Mouse (Mus musculus): Measurements from ENCODE around the gene Rgs6.

Rgs6 gene

DNA sequence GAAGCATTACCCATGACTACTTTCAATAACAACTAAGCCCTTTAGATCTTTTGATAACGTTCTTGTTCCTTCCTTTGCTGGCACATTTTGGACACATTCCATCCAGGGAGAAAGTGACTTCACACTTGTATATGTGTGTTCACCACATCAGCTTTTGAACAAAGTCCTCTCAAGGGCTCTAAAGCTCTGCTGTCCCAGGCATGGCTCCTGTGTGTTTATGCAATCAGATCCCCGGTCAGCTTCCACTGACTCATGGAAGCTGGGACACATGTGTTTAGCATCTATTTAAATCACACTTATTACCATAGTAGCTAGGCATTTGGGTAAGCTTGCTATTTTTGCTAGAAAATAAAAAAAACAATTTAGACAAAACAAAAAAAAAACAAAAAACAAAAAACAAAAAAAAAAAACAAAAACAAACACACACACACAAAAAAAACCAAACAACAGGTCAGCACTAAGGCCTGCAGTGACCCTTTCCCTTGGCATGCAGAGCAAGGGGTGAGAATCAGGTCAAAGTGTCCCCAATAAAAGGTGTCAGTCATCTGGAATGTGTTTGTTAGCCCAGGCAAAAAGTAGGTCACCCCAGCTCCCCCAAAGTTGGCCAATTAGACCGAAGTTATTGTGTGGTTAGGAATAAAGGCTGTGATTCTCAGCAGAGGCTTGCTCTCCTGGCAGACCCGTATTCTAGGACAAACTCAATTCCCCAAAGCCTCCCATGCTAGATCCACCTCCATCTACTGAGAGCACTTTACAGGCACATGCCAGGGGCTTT, 267.4 kb downstream of the Rgs6 start:
- no peak for DNase-seq (ENCODE audit: low read depth, low spot score)

- DNase-seq (ENCODE audit: low read depth, low spot score) = no peak
Measured at GRCm38 (mm10) chr12:82865686-82866085, 277.6 kb downstream of the Rgs6 start.

GRCm38 (mm10) chr12:82880711-82881110, 292.6 kb downstream of the Rgs6 start:
- DNase-seq (ENCODE audit: low read depth, low spot score) = no peak

- no peak for DNase-seq (ENCODE audit: low read depth, low spot score)
Measured at GRCm38 (mm10) chr12:82883079-82883478, 295.0 kb downstream of the Rgs6 start.

GRCm38 (mm10) chr12:82894971-82895838, 307.1 kb downstream of the Rgs6 start:
- no peak for DNase-seq (ENCODE audit: low read depth, low spot score)

- DNase-seq (ENCODE audit: low read depth, low spot score) = peak; percentile 83
Measured at GRCm38 (mm10) chr12:82905773-82906172, 317.7 kb downstream of the Rgs6 start.

DNA sequence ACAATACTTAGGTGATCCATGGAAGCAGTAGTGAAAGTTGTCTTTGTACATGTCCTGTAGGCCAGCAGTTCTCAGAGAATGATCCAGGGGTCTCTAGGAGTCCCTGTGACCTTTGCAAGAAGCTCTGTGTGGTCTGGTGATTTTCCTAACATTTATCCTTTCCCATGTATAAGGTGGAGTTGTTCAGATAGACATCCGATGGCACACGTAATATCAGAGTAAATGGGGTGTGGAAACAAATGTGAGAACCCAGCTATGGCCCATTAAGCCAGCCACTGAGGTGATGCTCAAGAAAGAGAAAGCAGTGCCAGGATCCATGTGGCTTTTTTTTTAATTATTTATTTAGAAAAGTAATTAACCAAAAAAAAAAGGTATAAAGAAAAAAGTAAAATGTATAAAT, 322.8 kb downstream of the Rgs6 start:
- DNase-seq (ENCODE audit: low read depth, low spot score) = no peak

DNA sequence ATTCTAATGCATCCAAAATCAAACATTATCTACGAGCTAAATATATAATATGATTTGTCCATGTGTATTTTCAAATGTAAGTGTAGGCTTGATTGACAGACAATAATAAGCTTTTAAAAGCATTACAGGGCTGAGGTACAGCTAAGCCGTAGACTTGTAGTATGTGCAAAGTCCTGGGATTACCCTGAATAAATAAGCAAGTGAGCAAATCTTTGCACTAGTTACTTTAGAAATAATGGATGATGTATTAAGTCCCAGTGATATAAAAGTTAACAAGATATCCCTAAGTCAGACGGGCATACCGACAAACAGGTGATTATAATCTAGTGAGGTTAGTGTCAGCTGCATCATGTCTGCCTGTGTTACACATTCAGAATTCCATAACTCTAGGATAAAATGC, 326.0 kb downstream of the Rgs6 start:
- DNase-seq (ENCODE audit: low read depth, low spot score) = no peak

GRCm38 (mm10) chr12:82920146-82920545, 332.1 kb downstream of the Rgs6 start:
- DNase-seq (ENCODE audit: low read depth, low spot score) = no peak

DNA sequence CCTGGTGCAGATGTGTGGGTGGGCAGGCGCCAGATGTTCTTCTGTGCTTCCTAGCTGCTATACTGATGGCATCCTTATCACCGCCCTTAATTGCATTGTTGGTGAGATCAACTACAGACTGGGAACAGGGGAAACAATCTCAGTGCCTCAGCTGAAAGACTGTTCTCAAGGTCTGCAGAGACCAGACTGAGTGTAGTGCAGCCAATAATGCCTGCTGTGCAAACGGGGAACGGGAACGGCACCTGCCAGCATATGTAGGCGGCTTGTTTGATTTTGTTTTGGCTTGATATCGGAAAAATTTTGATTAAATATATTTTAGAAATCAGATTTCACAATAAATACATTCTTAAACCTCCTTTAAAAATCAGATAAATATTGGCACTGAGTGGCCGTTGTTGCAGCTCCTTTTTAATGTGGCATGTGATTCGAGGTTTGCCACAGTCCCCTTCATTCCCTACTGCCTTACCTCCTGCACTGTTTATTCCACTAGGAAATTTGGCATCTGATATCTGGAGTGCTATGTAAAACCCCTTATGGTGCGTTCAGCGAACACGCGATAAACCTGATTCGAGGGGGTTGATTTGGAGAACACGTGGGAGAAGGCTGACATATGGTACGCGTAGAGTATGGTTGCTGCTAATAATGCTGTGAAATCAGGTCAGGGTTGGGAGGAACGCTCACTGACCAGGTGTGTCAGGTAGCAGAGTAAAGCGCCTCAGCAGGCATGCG, 333.4 kb downstream of the Rgs6 start:
- no peak for DNase-seq (ENCODE audit: low read depth, low spot score)

GRCm38 (mm10) chr12:82922856-82923506, 334.9 kb downstream of the Rgs6 start:
- DNase-seq (ENCODE audit: low read depth, low spot score) = no peak

- no peak for DNase-seq (ENCODE audit: low read depth, low spot score)
Measured at GRCm38 (mm10) chr12:82932706-82933461, 344.8 kb downstream of the Rgs6 start.

- no peak for DNase-seq (ENCODE audit: low read depth, low spot score)
Measured at GRCm38 (mm10) chr12:82935121-82935762, 347.1 kb downstream of the Rgs6 start.

GRCm38 (mm10) chr12:82935767-82936166, 347.7 kb downstream of the Rgs6 start:
- no peak for DNase-seq (ENCODE audit: low read depth, low spot score)

- no peak for DNase-seq (ENCODE audit: low read depth, low spot score)
Measured at GRCm38 (mm10) chr12:82940461-82940860, 352.4 kb downstream of the Rgs6 start.

DNA sequence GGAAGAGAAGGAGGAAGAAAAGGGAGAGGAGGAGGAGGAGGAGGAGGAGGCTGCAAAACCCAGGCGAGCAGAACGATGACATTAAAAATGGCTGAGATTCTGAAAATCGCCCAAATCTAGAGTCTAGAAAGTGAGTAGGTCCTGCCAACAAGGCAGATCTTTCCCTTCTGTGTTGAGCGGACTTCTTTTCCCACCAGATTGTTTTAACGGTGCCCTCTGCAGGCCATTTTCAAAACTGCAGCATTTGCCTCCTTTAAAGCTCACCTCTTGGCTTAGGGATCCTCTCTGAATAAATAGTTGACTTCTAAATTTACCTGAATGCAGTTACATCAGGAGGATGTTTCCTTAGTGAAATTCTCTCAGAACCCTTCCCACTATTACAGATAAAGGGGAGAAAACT, 358.4 kb downstream of the Rgs6 start:
- DNase-seq (ENCODE audit: low read depth, low spot score) = peak; percentile 75

GRCm38 (mm10) chr12:82961111-82961510, 373.0 kb downstream of the Rgs6 start:
- no peak for DNase-seq (ENCODE audit: low read depth, low spot score)

DNA sequence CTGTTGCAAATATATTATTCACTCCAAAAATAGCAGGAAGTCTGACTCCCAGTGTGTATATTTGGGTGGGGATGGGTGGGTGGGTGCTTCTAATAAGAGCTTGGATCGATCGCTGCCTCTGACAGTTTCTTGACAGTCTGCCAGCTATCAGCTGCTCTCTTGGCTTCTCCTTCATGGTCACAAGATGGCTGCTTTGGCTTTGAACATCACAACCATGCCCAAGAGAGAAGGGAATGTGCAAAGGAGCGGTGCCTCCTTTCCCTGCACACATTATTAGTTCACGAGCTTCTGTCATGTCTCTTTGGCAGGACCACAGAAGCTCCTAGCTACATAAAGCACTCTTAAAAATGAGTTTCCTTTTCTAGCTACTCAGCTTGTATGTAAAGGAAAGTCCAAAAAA, 373.8 kb downstream of the Rgs6 start:
- no peak for DNase-seq (ENCODE audit: low read depth, low spot score)

DNA sequence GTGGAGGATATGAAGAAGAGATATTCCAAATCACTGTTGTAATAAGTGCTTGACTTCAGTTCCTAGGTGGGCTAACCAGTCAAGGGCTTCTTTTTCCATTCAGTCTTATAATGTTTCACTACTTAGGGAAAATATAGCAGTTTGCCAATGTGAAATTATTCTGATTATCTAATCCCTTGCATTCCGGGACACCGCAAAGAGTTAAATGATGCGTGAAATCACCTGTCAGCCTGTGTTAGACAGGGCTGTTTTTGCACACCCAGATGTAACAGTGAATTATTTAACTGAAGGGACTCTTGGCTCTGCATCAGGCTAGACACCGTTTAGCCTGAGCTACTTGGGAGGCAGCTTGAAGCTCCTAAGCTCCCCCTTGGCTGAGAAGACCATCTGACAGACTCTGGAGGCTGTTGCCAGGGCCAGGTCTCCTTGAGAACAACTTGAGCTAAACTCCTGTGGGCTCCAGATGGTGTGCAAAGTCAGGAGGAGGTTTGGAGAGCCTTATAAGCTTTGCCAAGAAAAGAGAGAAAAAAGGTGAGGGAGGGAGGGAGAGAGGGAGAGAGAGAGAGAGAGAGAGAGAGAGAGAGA, 382.5 kb downstream of the Rgs6 start:
- peak; percentile 89 for DNase-seq (ENCODE audit: low read depth, low spot score)

GRCm38 (mm10) chr12:82971176-82971575, 383.1 kb downstream of the Rgs6 start:
- no peak for DNase-seq (ENCODE audit: low read depth, low spot score)

All from telencephalon, adult 2 months (tissue).